Mouse (Mus musculus): Measurements from ENCODE around the gene Zfp52. TPM values are rescaled to one million over a fixed set of nuclear protein-coding genes. Genes with fewer than 3 reads are reported as not detected.

Zfp52 gene
- total and polyA plus RNA-seq, 2 experiments from 2014 or later, result 1.9 to 4.1 TPM

DNA sequence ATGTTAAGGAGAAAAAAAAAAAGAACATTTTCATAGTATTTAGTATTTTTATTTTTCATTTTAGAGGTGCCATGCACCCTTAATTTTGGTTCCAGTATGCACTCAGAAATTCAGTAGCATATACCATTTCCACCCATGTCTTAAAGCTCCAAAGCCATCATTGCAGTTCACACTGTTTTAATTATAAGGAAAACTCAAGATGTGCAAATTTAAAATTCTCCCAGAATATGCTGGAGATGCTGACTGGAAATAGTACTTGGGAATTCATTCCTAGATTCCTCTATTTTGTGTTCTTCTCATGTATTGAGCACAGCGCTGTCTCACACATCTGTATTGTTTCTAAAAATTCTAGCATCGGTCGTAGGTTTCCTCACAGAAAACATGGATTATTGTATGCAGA, 29.1 kb upstream of the Zfp52 start:
- 98% methylated on average over 3 of the region's 3 CpGs for WGBS
- DNase-seq (ENCODE audit: low spot score) (no peak), ATAC-seq (ENCODE audit: low FRiP score) (no peak)
- Histone ChIP-seq H3K36me3 (ENCODE audit: insufficient read depth, low read length) (peaks cover 7% of the 10 kb centered on the region; the same call in 1 of the 2 replicates), H3K4me2 (ENCODE audit: low read depth, low read length, poor library complexity, severe bottlenecking) (no peak overlapping the region), H3K27ac (ENCODE audit: low read depth, low read length) (no peak overlapping the region), H3K27me3 (ENCODE audit: insufficient read depth, low read length) (no peaks in the 10 kb centered on the region), H3K9me3 (ENCODE audit: low read length) (no peaks in the 10 kb centered on the region), H3K9ac (replicated peaks; ENCODE audit: low read length, poor library complexity, severe bottlenecking) (no peak overlapping the region), H3K4me1 (ENCODE audit: insufficient read depth, low read length) (no peaks in the 10 kb centered on the region), H3K4me3 (ENCODE audit: low read depth, low read length) (no peak overlapping the region)
- no peak for TF ChIP-seq CTCF (IDR thresholded peaks at IDR 0.05)

GRCm38 (mm10) chr17:21509756-21510155, 25.6 kb upstream of the Zfp52 start:
- ATAC-seq (ENCODE audit: low FRiP score) (no peak), DNase-seq (ENCODE audit: low spot score) (no peak)
- Histone ChIP-seq H3K4me1 (ENCODE audit: insufficient read depth, low read length) (no peaks in the 10 kb centered on the region), H3K9ac (replicated peaks; ENCODE audit: low read length, poor library complexity, severe bottlenecking) (no peak overlapping the region), H3K27me3 (ENCODE audit: insufficient read depth, low read length) (no peaks in the 10 kb centered on the region), H3K4me3 (ENCODE audit: low read depth, low read length) (no peak overlapping the region), H3K27ac (ENCODE audit: low read depth, low read length) (no peak overlapping the region), H3K9me3 (ENCODE audit: low read length) (no peaks in the 10 kb centered on the region), H3K4me2 (ENCODE audit: low read depth, low read length, poor library complexity, severe bottlenecking) (no peak overlapping the region), H3K36me3 (ENCODE audit: insufficient read depth, low read length) (peaks cover 7% of the 10 kb centered on the region; the same call in 1 of the 2 replicates)
- TF ChIP-seq CTCF (IDR thresholded peaks at IDR 0.05), result no peak

DNA sequence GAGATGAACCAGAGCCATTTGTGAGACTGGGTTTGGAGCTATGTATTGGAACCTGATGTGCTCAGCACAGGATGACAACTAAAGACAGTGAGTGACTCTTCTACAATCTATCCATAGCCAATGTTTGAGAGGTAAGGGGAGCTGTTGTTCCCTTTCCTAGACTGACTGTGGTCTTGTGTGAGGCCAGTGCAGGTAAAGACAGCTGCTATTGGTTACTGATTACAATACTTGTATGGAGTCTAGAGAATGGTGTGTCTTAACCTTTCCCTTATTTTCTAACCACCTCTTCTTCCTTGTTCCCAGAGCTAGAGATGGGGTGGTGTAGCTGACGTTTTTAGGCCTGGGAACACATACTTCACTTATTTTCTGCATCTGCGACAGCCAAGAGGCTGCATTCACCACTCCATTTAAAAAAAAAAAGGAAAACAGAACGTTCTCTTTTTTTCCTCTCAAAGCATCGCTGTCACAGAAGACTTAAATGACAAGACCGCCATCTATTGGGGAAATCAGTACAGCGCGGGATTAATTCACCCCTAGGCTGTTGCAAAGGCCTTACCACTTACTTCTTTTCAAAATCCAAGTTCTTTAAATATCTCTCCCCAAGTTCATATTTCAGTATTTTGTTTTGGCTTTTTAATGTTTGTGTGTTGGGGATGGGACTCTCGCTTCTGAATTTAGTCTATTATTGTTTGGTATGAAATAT, 19.8 kb upstream of the Zfp52 start:
- H3K27ac ChIP-seq (ENCODE audit: low read depth, low read length), result peak overlapping the region; percentile 72
- WGBS, result under 1% methylated on average over 8 of the region's 8 CpGs
- no peaks in the 10 kb centered on the region for H3K4me1 ChIP-seq (ENCODE audit: insufficient read depth, low read length)
- peak; percentile 84 for TF ChIP-seq CTCF (IDR thresholded peaks at IDR 0.05)
- peaks cover 2% of the 10 kb centered on the region; the same call in 1 of the 2 replicates for H3K36me3 ChIP-seq (ENCODE audit: insufficient read depth, low read length)
- no peaks in the 10 kb centered on the region for H3K27me3 ChIP-seq (ENCODE audit: insufficient read depth, low read length)
- 0 out of 2 replicates have a peak overlapping the region, but pooled peaks have one; percentile 60 for H3K9ac ChIP-seq (replicated peaks; ENCODE audit: low read length, poor library complexity, severe bottlenecking)
- H3K9me3 ChIP-seq (ENCODE audit: low read length), result no peaks in the 10 kb centered on the region
- H3K4me3 ChIP-seq (ENCODE audit: low read depth, low read length), result peak overlapping the region; percentile 51
- H3K4me2 ChIP-seq (ENCODE audit: low read depth, low read length, poor library complexity, severe bottlenecking), result peak overlapping the region; percentile 80
- DNase-seq (ENCODE audit: low spot score), result peak; percentile 91
- peak; percentile 73; the same call in 1 of the 2 replicates for ATAC-seq (ENCODE audit: low FRiP score)

- H3K9me3 ChIP-seq (ENCODE audit: low read length), result no peaks in the 10 kb centered on the region
- H3K4me1 ChIP-seq (ENCODE audit: insufficient read depth, low read length), result no peaks in the 10 kb centered on the region
- peak overlapping the region; percentile 72 for H3K27ac ChIP-seq (ENCODE audit: low read depth, low read length)
- H3K27me3 ChIP-seq (ENCODE audit: insufficient read depth, low read length), result no peaks in the 10 kb centered on the region
- H3K36me3 ChIP-seq (ENCODE audit: insufficient read depth, low read length), result no peaks in the 10 kb centered on the region
- TF ChIP-seq CTCF (IDR thresholded peaks at IDR 0.05), result no peak
- H3K4me3 ChIP-seq (ENCODE audit: low read depth, low read length), result peak overlapping the region; percentile 51
- ATAC-seq (ENCODE audit: low FRiP score) (peak; percentile 89), DNase-seq (ENCODE audit: low spot score) (peak; percentile 74)
- under 1% methylated on average over 37 of the region's 37 CpGs for WGBS
- peak overlapping the region; percentile 60 for H3K9ac ChIP-seq (replicated peaks; ENCODE audit: low read length, poor library complexity, severe bottlenecking)
- peak overlapping the region; percentile 80 for H3K4me2 ChIP-seq (ENCODE audit: low read depth, low read length, poor library complexity, severe bottlenecking)
Measured at GRCm38 (mm10) chr17:21516201-21517129, 18.9 kb upstream of the Zfp52 start.

- peak overlapping the region; percentile 60 for H3K9ac ChIP-seq (replicated peaks; ENCODE audit: low read length, poor library complexity, severe bottlenecking)
- TF ChIP-seq CTCF (IDR thresholded peaks at IDR 0.05), result no peak
- peak overlapping the region; percentile 72 for H3K27ac ChIP-seq (ENCODE audit: low read depth, low read length)
- no peaks in the 10 kb centered on the region for H3K4me1 ChIP-seq (ENCODE audit: insufficient read depth, low read length)
- 33% methylated on average over 4 of the region's 4 CpGs for WGBS
- H3K9me3 ChIP-seq (ENCODE audit: low read length), result no peaks in the 10 kb centered on the region
- no peaks in the 10 kb centered on the region for H3K36me3 ChIP-seq (ENCODE audit: insufficient read depth, low read length)
- no peaks in the 10 kb centered on the region for H3K27me3 ChIP-seq (ENCODE audit: insufficient read depth, low read length)
- peak overlapping the region; percentile 51 for H3K4me3 ChIP-seq (ENCODE audit: low read depth, low read length)
- ATAC-seq (ENCODE audit: low FRiP score) (no peak), DNase-seq (ENCODE audit: low spot score) (no peak)
- H3K4me2 ChIP-seq (ENCODE audit: low read depth, low read length, poor library complexity, severe bottlenecking), result peak overlapping the region; percentile 80
Measured at GRCm38 (mm10) chr17:21517130-21517671, 18.1 kb upstream of the Zfp52 start.
